Mouse (Mus musculus) limb, embryonic 11.5 days (tissue): ENCODE measurements around the gene Dnaja3. TPM values are rescaled to one million over a fixed set of nuclear protein-coding genes. Genes with fewer than 3 reads are reported as not detected.

Experiments
- ATAC-seq: fragments of 200-750 bp; cut with Nextera tagmentation; 2 replicates; pipeline ENCODE4 v1.8.0; 2017; ENCODE audit warnings: low read depth; ENCODE audit not compliant: insufficient number of reproducible peaks, low FRiP score, low TSS enrichment
- DNase-seq: peaks from one replicate; pipeline ENCODE4 v3.0.0-alpha.2; 2015; ENCODE audit warnings: low spot score
- H3K27ac ChIP-seq: fragments of 300-500 bp; sonication (generic); replicated peaks from 2 replicates; pipeline ENCODE4 v1.5.1; 2014; ENCODE audit warnings: low read depth, mild to moderate bottlenecking, low read length
- H3K27me3 ChIP-seq: fragments of 300-500 bp; sonication (generic); 2 replicates; pipeline ENCODE4 v1.6.1; 2014; ENCODE audit warnings: mild to moderate bottlenecking, low read length, mixed read lengths; ENCODE audit not compliant: control insufficient read depth, insufficient read depth
- H3K36me3 ChIP-seq: fragments of 300-500 bp; sonication (generic); 2 replicates; pipeline ENCODE4 v1.6.1; 2014; ENCODE audit warnings: mild to moderate bottlenecking, low read length, moderate library complexity, mixed read lengths; ENCODE audit not compliant: control insufficient read depth, insufficient read depth
- H3K4me1 ChIP-seq: fragments of 300-500 bp; sonication (generic); 2 replicates; pipeline ENCODE4 v1.6.1; 2014; ENCODE audit warnings: low read length, mixed read lengths; ENCODE audit not compliant: control insufficient read depth, insufficient read depth
- H3K4me2 ChIP-seq: fragments of 300-500 bp; sonication (generic); 2 replicates; pipeline ENCODE4 v1.6.1; 2014; ENCODE audit warnings: low read depth, mild to moderate bottlenecking, moderate library complexity; ENCODE audit not compliant: severe bottlenecking
- H3K4me3 ChIP-seq: fragments of 300-500 bp; sonication (generic); 2 replicates; pipeline ENCODE4 v1.5.1; 2014; ENCODE audit warnings: low read depth, low read length
- H3K9ac ChIP-seq: fragments of 300-500 bp; sonication (generic); 2 replicates; pipeline ENCODE4 v1.6.1; 2014; ENCODE audit warnings: mild to moderate bottlenecking, low read length
- H3K9me3 ChIP-seq: fragments of 300-500 bp; sonication (generic); 2 replicates; pipeline ENCODE4 v1.6.1; 2016; ENCODE audit warnings: low read length; ENCODE audit not compliant: control insufficient read depth
- WGBS: fragments of 180-500 bp; shearing (Covaris S2); extraction: QIAGEN DNeasy Blood & Tissue Kit; methylation state at CpG from one replicate; pipeline ENCODE4 v1.1.7; 2014; 5-methylcytosine and 5-hydroxymethylcytosine counted together
- polyA plus RNA-seq: library from polyadenylated mRNA; unstranded; fragments of >200 nt; fragmentation: Nextera tagmentation; extraction: Ambion mirVana; gene quantifications from 2 replicates; pipeline ENCODE4 v1.2.1, GENCODE M21; 2014

The Dnaja3 gene
- polyA plus RNA-seq, 1 experiment from 2014 or later: 59.1 TPM

- DNase-seq (no peak), ATAC-seq (no peak)
- H3K27ac ChIP-seq: no peak overlapping the region
- no peaks in the 10 kb centered on the region for H3K4me1 ChIP-seq
- no peaks in the 10 kb centered on the region for H3K27me3 ChIP-seq
- no peak overlapping the region for H3K4me3 ChIP-seq
- no peak overlapping the region for H3K9ac ChIP-seq
- 91% methylated on average over 9 of the region's 9 CpGs for WGBS
- H3K4me2 ChIP-seq: no peak overlapping the region
- 0 out of 2 replicates have a peak, but pooled peaks cover 2% of the 10 kb centered on the region for H3K9me3 ChIP-seq
- peaks cover 31% of the 10 kb centered on the region for H3K36me3 ChIP-seq
Observed at GRCm38 (mm10) chr16:4613736-4614135, 26.1 kb upstream of the Dnaja3 start.

GRCm38 (mm10) chr16:4614639-4615038 is 25.1 kb upstream of the Dnaja3 start:
- H3K4me1 ChIP-seq: no peaks in the 10 kb centered on the region
- H3K4me2 ChIP-seq: no peak overlapping the region
- no peak overlapping the region for H3K9ac ChIP-seq
- H3K36me3 ChIP-seq: peaks cover 34% of the 10 kb centered on the region
- H3K27ac ChIP-seq: no peak overlapping the region
- 0 out of 2 replicates have a peak, but pooled peaks cover 2% of the 10 kb centered on the region for H3K9me3 ChIP-seq
- no peaks in the 10 kb centered on the region for H3K27me3 ChIP-seq
- DNase-seq: no peak
- H3K4me3 ChIP-seq: no peak overlapping the region
- no peak for ATAC-seq
- WGBS: 89% methylated on average over 3 of the region's 3 CpGs

GRCm38 (mm10) chr16:4615297-4615696 is 24.5 kb upstream of the Dnaja3 start:
- H3K27ac ChIP-seq: no peak overlapping the region
- DNase-seq (no peak), ATAC-seq (no peak)
- no peak overlapping the region for H3K4me3 ChIP-seq
- H3K9me3 ChIP-seq: 0 out of 2 replicates have a peak, but pooled peaks cover 2% of the 10 kb centered on the region
- H3K4me1 ChIP-seq: no peaks in the 10 kb centered on the region
- no peak overlapping the region for H3K4me2 ChIP-seq
- H3K9ac ChIP-seq: no peak overlapping the region
- 83% methylated on average over 1 of the region's 1 CpGs for WGBS
- H3K27me3 ChIP-seq: no peaks in the 10 kb centered on the region
- peaks cover 34% of the 10 kb centered on the region for H3K36me3 ChIP-seq

- Histone ChIP-seq H3K4me3 (no peak overlapping the region), H3K27ac (no peak overlapping the region), H3K9me3 (0 out of 2 replicates have a peak, but pooled peaks cover 2% of the 10 kb centered on the region), H3K4me1 (no peaks in the 10 kb centered on the region), H3K9ac (no peak overlapping the region), H3K4me2 (no peak overlapping the region), H3K36me3 (peaks cover 26% of the 10 kb centered on the region), H3K27me3 (no peaks in the 10 kb centered on the region)
- no peak for DNase-seq
- WGBS: 83% methylated on average over 4 of the region's 4 CpGs
- no peak for ATAC-seq
Observed at GRCm38 (mm10) chr16:4616829-4617228, 23.0 kb upstream of the Dnaja3 start.

DNA sequence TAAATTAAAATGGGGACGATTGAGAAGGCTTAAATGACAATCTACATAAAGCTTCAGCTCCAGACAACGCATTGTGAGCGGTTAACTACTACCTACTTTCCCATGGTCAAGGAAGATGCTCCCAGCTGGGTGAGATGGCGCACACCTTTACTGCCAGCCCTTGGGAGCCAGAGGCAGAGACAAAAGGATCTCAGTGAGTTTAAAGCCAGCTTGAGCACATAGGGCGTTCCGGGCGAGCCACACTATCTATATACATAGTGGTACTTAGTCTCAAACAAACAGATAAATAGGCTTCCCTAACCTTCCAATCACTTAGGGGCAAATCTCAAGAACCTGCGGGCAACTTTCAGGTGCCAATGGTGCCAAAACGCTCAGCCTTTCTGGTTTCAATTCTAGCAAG is 15.7 kb upstream of the Dnaja3 start:
- Histone ChIP-seq H3K9ac (peak overlapping the region; percentile 78), H3K4me1 (peaks cover 8% of the 10 kb centered on the region), H3K27ac (no peak overlapping the region), H3K4me3 (peak overlapping the region; percentile 70), H3K27me3 (no peaks in the 10 kb centered on the region), H3K36me3 (peaks cover 3% of the 10 kb centered on the region), H3K4me2 (peak overlapping the region; percentile 67), H3K9me3 (no peaks in the 10 kb centered on the region)
- no peak for ATAC-seq
- 24% methylated on average over 9 of the region's 9 CpGs for WGBS
- DNase-seq: no peak

- Histone ChIP-seq H3K36me3 (peaks cover 4% of the 10 kb centered on the region), H3K4me2 (peak within 1 kb of the TSS; percentile 67), H3K9me3 (no peaks in the 10 kb centered on the region), H3K27me3 (no peaks in the 10 kb centered on the region), H3K4me3 (peak within 1 kb of the TSS; percentile 70), H3K27ac (peak within 1 kb of the TSS; percentile 43; the same call in 1 of the 2 replicates), H3K4me1 (peaks cover 8% of the 10 kb centered on the region), H3K9ac (peak within 1 kb of the TSS; percentile 78)
- WGBS: under 1% methylated on average over 56 of the region's 56 CpGs
- ATAC-seq (peak; percentile 86), DNase-seq (peak; percentile 92)
Observed at GRCm38 (mm10) chr16:4624481-4625110, 15.2 kb upstream of the Dnaja3 start, which contains the start of gene Pam16. Gene Pam16, minus strand, starts transcription at chr16:4624988.

DNA sequence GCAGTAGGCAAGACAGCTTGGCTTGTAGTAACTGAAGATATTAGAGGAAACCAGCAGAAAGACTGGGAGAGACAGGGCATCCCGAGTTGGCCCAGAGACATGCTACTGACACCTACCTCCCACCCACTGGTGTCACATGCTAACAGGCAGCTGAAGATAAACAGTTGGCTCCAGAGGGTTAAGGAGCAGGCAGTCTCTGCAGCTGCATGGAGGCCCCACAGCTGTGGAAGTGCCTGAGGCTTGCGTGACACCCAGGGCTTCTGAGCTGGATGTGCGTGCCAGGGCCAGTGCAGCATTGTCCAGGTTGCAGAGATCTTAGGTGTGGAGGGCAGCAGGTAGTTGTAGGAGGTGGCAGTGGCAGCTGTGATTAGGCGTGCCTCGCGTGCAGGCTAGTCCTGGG is 12.7 kb upstream of the Dnaja3 start:
- ATAC-seq: no peak
- no peak overlapping the region for H3K4me2 ChIP-seq
- H3K4me1 ChIP-seq: peaks cover 8% of the 10 kb centered on the region
- H3K4me3 ChIP-seq: no peak overlapping the region
- H3K36me3 ChIP-seq: peaks cover 5% of the 10 kb centered on the region
- no peaks in the 10 kb centered on the region for H3K27me3 ChIP-seq
- 74% methylated on average over 6 of the region's 6 CpGs for WGBS
- DNase-seq: no peak
- no peaks in the 10 kb centered on the region for H3K9me3 ChIP-seq
- no peak overlapping the region for H3K9ac ChIP-seq
- H3K27ac ChIP-seq: no peak overlapping the region

- no peaks in the 10 kb centered on the region for H3K9me3 ChIP-seq
- no peak for DNase-seq
- H3K27me3 ChIP-seq: no peaks in the 10 kb centered on the region
- no peak overlapping the region for H3K4me2 ChIP-seq
- ATAC-seq: no peak
- WGBS: 92% methylated on average over 9 of the region's 9 CpGs
- peaks cover 7% of the 10 kb centered on the region for H3K36me3 ChIP-seq
- no peak overlapping the region for H3K4me3 ChIP-seq
- H3K9ac ChIP-seq: no peak overlapping the region
- H3K4me1 ChIP-seq: no peaks in the 10 kb centered on the region
- no peak overlapping the region for H3K27ac ChIP-seq
Observed at GRCm38 (mm10) chr16:4628898-4629419, 10.8 kb upstream of the Dnaja3 start.
